Mouse (Mus musculus): ENCODE results near the gene Txndc2.

DNA sequence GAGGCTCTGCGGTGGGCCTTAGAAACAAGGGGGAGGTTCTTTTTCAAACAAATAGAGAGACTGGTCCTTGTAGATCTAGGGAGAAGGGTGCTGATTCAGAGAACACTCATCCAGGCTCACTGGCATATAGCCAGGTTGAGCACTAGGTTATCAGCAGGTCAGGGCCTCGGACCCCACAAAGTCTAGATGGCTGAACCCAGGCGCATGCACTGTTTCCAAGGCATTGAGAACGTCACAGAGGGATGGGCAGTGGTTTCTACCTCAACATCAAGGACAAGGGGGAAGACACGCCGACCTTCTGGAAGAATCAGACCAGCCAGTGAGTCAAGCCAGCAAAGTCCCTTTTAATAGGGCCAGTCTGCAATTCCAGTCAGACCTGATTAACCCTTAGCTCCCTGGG, 5.3 kb upstream of the Txndc2 start:
- TF ChIP-seq CTCF (IDR thresholded peaks at IDR 0.05; ENCODE audit: extremely low read depth, insufficient read depth, low read length), result no peak
- TF ChIP-seq POLR2A (IDR thresholded peaks at IDR 0.05; ENCODE audit: extremely low read depth, insufficient read depth, low read length), result no peak
